ENCODE assay signal across 13 mouse cellular contexts in genomic region chr2:103730999-103731398, GRCm38 (mm10). TPM values are rescaled to one million over a fixed set of nuclear protein-coding genes. Genes with fewer than 3 reads are reported as not detected.
DNase-seq lines count a peak whose midpoint lies in the region; TF ChIP-seq lines count a peak whose summit lies in the region.
"Had no signal": no experiment of that assay in that cellular context is flagged by ENCODE, and none has a peak within 500 bp of the region (broad histone marks: within the 10 kb centered on the region; RNA-seq: fewer than 3 reads in every experiment).

No protein-coding gene starts in this region.

- no peak for TF ChIP-seq POLR2A in cerebellum, adult 2 months (IDR thresholded peaks at IDR 0.05; ENCODE audit: borderline replicate concordance, insufficient read depth, low read length)

- no peak overlapping the region for H3K27ac ChIP-seq in cerebellum, adult 2 months (ENCODE audit: insufficient read depth, low read length)
- H3K27ac ChIP-seq: heart, embryonic 13.5 days; stomach, embryonic 15.5 days had no signal

- intact Hi-C loops in left cerebral cortex, postnatal 25 days (cut with DNase I), result no loop called here

- peak; percentile 59 to 68 for DNase-seq in cerebellum, postnatal 10 days
- no peak for DNase-seq in cerebellum, adult 2 months
- peak; percentile 22 for DNase-seq in ES-CJ7 (ENCODE audit: low read depth, low spot score)
- peak; percentile 58 to 76 for DNase-seq in layer of hippocampus, adult 8-10 months (ENCODE audit: low spot score in 2 of 2)
- peak; percentile 72 to 93 for DNase-seq in left cerebral cortex, postnatal 25 days (ENCODE audit: low spot score in 2 of 2)
- no peak for DNase-seq in embryo, embryonic 11 days
- DNase-seq in kidney, adult 11 months, result no peak
- no peak for DNase-seq in urinary bladder, postnatal 25 days (ENCODE audit: low spot score)
- DNase-seq: cerebellum, adult 11-12 months; kidney, postnatal 36 days had no signal

- TF ChIP-seq CTCF in cerebellum, adult 2 months (IDR thresholded peaks at IDR 0.05; ENCODE audit: borderline replicate concordance, insufficient read depth, low read depth, low read length), result no peak

- H3K4me3 ChIP-seq in cerebellum, adult 2 months (replicated peaks; ENCODE audit: insufficient read depth, low read depth, low read length), result no peak overlapping the region
- H3K4me3 ChIP-seq: heart, embryonic 13.5 days; myocyte; stomach, embryonic 15.5 days had no signal

- H3K27me3 ChIP-seq in cerebellum, adult 2 months (ENCODE audit: control insufficient read depth, insufficient read depth, low read length), result no peaks in the 10 kb centered on the region
- H3K27me3 ChIP-seq: heart, embryonic 13.5 days; stomach, embryonic 15.5 days had no signal

- no peaks in the 10 kb centered on the region for H3K4me1 ChIP-seq in cerebellum, adult 2 months (ENCODE audit: control insufficient read depth, insufficient read depth, low read length)
- H3K4me1 ChIP-seq: heart, embryonic 13.5 days; stomach, embryonic 15.5 days had no signal

- WGBS in cerebellum, adult 2 months, result 49% methylated on average over 8 of the region's 8 CpGs

RNA-seq across cellular contexts. Expression of gene Nat10, which starts 30.1 kb away (rescaled TPM):
- 41.4 and 46.1 TPM in 2 replicates for polyA plus RNA-seq in cerebellum, adult 2 months (2012; rRNA removed)
- 10 to 100 TPM; 34.9 to 45.8 (median 37.0) TPM for total RNA-seq in layer of hippocampus, adult 8-10 months (2022)
- total RNA-seq in left cerebral cortex, postnatal 25 days (2021), result 10 to 100 TPM; 34.4 to 35.5 TPM

Comparison
In these comparisons a context has a peak if more than half of its experiments do, and no peak if none do; other contexts are left out.
1. DNase-seq: peak in cerebellum, postnatal 10 days (2 of 2), ES-CJ7 (single experiment), layer of hippocampus, adult 8-10 months (2 of 2) and left cerebral cortex, postnatal 25 days (2 of 2); none in cerebellum, adult 2 months (0 of 2), embryo, embryonic 11 days (single experiment), kidney, adult 11 months (single experiment) and urinary bladder, postnatal 25 days (single experiment).